ENCODE assay signal across 14 mouse cellular contexts in the genomic region with DNA sequence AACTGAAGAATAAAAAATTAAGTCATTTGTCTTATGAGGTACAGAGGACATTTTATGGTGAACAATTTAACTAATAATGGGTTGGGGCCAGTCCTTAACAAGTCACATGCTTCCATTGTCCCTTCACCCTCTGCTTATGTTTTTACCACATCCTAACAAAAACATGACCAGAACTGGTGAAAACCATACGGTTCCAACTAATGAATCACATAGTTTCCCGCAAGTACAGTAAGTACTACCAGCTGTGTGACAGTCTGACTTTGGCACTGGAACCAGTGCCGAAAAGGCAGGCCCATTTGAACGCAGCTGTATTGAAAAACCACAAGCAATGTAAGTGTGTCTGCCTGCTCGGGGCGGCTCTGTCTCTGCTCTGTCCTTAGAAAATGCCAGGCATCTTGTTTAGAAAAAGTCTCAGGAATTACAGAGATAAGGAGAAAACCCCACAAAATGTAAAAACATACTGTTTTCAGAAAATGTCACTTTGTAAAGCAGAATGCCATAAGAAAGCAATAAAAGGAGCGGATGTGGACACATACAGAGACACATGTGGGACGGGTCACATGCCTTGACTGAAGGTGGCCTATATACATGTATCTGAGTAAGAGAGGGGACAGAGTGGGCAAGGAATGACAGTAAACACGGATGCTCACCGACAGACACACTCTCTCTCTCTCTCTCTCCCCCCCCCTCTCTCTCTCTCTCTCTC.
DNase-seq lines count a peak whose midpoint lies in the region; ATAC-seq lines count a peak whose summit lies in the region.
"Had no signal": no experiment of that assay in that cellular context is flagged by ENCODE, and none has a peak within 500 bp of the region (broad histone marks: within the 10 kb centered on the region; RNA-seq: fewer than 3 reads in every experiment).

No protein-coding gene starts in this region.

- H3K9me3 ChIP-seq in heart, embryonic 11.5 days (replicated peaks; ENCODE audit: control insufficient read depth, low read length), result no peaks in the 10 kb centered on the region
- no peaks in the 10 kb centered on the region for H3K9me3 ChIP-seq in forebrain, embryonic 13.5 days (replicated peaks)

- no peak overlapping the region for H3K27ac ChIP-seq in heart, embryonic 11.5 days (ENCODE audit: low read depth, low read length)
- H3K27ac ChIP-seq in forebrain, embryonic 13.5 days, result no peak overlapping the region
- H3K27ac ChIP-seq: hindbrain, embryonic 14.5 days had no signal

- peak; percentile 15 to 27 for DNase-seq in heart, adult 9 months (ENCODE audit: low spot score in 2 of 2)
- DNase-seq in 3134 (ENCODE audit: extremely low read depth, insufficient read length, low spot score), result peak; percentile 73
- peak; percentile 42 for DNase-seq in embryo, embryonic 10.5 days (ENCODE audit: low spot score)
- peak; percentile 10 for DNase-seq in heart, postnatal 4 days
- no peak for DNase-seq in cerebellum, postnatal 25 days
- DNase-seq: adrenal gland, postnatal 36 days; cerebellum, adult 8-10 months; liver, postnatal 0 days; thymus, adult 2 months had no signal

- no peak overlapping the region for H3K9ac ChIP-seq in heart, embryonic 11.5 days (ENCODE audit: low read depth, low read length)
- no peak overlapping the region for H3K9ac ChIP-seq in forebrain, embryonic 13.5 days
- H3K9ac ChIP-seq: hindbrain, embryonic 14.5 days; liver, postnatal 0 days had no signal

- no peaks in the 10 kb centered on the region for H3K4me1 ChIP-seq in heart, embryonic 11.5 days (ENCODE audit: control insufficient read depth, insufficient read depth, low read length)
- H3K4me1 ChIP-seq in forebrain, embryonic 13.5 days, result peaks cover 19% of the 10 kb centered on the region; the same call in 1 of the 2 replicates

- no peak for ATAC-seq in heart, embryonic 11.5 days (replicated peaks; ENCODE audit: insufficient number of reproducible peaks, low FRiP score, low TSS enrichment)
- no peak for ATAC-seq in megakaryocyte, adult 5-6 weeks (ENCODE audit: poor library complexity, severe bottlenecking)
- no peak for ATAC-seq in forebrain, embryonic 13.5 days
- ATAC-seq: liver, postnatal 0 days had no signal

- 70% methylated on average over 10 of the region's 10 CpGs for WGBS in heart, embryonic 11.5 days (ENCODE audit: insufficient replicate concordance)
- 77% methylated on average over 10 of the region's 10 CpGs for WGBS in forebrain, embryonic 13.5 days

- H3K4me2 ChIP-seq in heart, embryonic 11.5 days, result no peak overlapping the region
- no peak overlapping the region for H3K4me2 ChIP-seq in forebrain, embryonic 13.5 days

- H3K27me3 ChIP-seq in heart, embryonic 11.5 days (ENCODE audit: control insufficient read depth, insufficient read depth, low read length), result no peaks in the 10 kb centered on the region
- H3K27me3 ChIP-seq in forebrain, embryonic 13.5 days, result no peaks in the 10 kb centered on the region
- H3K27me3 ChIP-seq: CH12.LX had no signal

- no peaks in the 10 kb centered on the region for H3K36me3 ChIP-seq in heart, embryonic 11.5 days (ENCODE audit: control insufficient read depth, insufficient read depth, low read length)
- H3K36me3 ChIP-seq in forebrain, embryonic 13.5 days (ENCODE audit: poor library complexity, severe bottlenecking), result no peaks in the 10 kb centered on the region

- no peak overlapping the region for H3K4me3 ChIP-seq in heart, embryonic 11.5 days (ENCODE audit: low read depth, low read length)
- H3K4me3 ChIP-seq in forebrain, embryonic 13.5 days, result no peak overlapping the region

Comparison
In these comparisons a context has a peak if more than half of its experiments do, and no peak if none do; other contexts are left out.
1. DNase-seq: peak in heart, adult 9 months (2 of 2), 3134 (single experiment), embryo, embryonic 10.5 days (single experiment) and heart, postnatal 4 days (single experiment); none in cerebellum, postnatal 25 days (0 of 2).